Mouse (Mus musculus) testis, adult 2 months (tissue): ENCODE results near the gene Atg7.

Source experiments
- CTCF ChIP-seq: fragments of 200-500 bp; IDR thresholded peaks from 2 replicates; pipeline ENCODE4 v1.5.1; 2012; ENCODE audit warnings: low read depth, mild to moderate bottlenecking, inconsistent platforms, low read length, moderate library complexity; ENCODE audit not compliant: control insufficient read depth, insufficient read depth, insufficient replicate concordance
- POLR2A ChIP-seq: fragments of 200-500 bp; IDR thresholded peaks from 2 replicates; pipeline ENCODE4 v1.6.1; 2012; ENCODE audit warnings: low read depth, mild to moderate bottlenecking, inconsistent platforms, low read length, moderate library complexity; ENCODE audit not compliant: control insufficient read depth

DNA sequence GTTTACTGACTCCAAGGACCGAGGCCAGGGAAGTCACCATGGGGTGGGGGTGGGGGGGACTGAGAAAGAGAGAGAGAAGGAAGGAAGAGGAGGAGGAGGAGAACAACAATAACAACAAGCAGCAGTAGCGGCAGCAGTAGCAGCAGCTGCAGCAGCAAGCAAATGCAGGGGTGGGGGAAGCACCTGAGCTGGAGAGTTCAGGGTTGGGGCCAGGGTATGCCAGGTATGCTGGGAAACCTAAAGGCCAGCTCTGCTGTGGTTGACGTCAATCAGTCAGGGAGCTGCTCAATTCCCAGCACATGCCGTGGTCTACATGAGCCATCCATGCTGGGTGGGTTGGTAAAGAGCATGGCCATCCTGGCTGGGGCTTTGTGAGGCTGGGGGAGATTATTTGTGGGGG lies 145.8 kb downstream of the Atg7 start:
- TF ChIP-seq POLR2A = no peak
- no peak for TF ChIP-seq CTCF
